Mouse (Mus musculus): ENCODE results near the gene Sap25.
"Not testable (repeated sequence)": the region's sequence is repeated elsewhere in the genome, so short reads cannot be mapped to it uniquely, and the experiment has no call there.

Sap25 gene

GRCm38 (mm10) chr5:137641054-137641453 lies at the start of gene Sap25:
Gene Sap25 (plus strand): TSS chr5:137641334.
- no peak for DNase-seq

GRCm38 (mm10) chr5:137595921-137596320 lies 45.2 kb upstream of the Sap25 start:
- DNase-seq, result no peak

GRCm38 (mm10) chr5:137596601-137597261 lies 44.4 kb upstream of the Sap25 start:
- DNase-seq, result no peak

- no peak for DNase-seq
These were observed 43.5 kb upstream of the Sap25 start for GRCm38 (mm10) chr5:137597625-137598024.

GRCm38 (mm10) chr5:137598100-137598826 lies 42.9 kb upstream of the Sap25 start:
- no peak for DNase-seq

- DNase-seq, result no peak
These were observed 41.5 kb upstream of the Sap25 start for GRCm38 (mm10) chr5:137599600-137599999.

GRCm38 (mm10) chr5:137600281-137600618 lies 40.9 kb upstream of the Sap25 start:
- no peak for DNase-seq

GRCm38 (mm10) chr5:137600619-137601364 lies 40.3 kb upstream of the Sap25 start, which contains the start of gene Mospd3:
Gene Mospd3 (minus strand): TSS chr5:137601058.
- DNase-seq, result peak; percentile 98

GRCm38 (mm10) chr5:137601365-137601729 lies 39.8 kb upstream of the Sap25 start:
- no peak for DNase-seq

GRCm38 (mm10) chr5:137607860-137608653 lies 33.1 kb upstream of the Sap25 start:
- no peak for DNase-seq

GRCm38 (mm10) chr5:137608654-137609190 lies 32.4 kb upstream of the Sap25 start:
- DNase-seq, result no peak

- no peak for DNase-seq
These were observed 31.8 kb upstream of the Sap25 start for GRCm38 (mm10) chr5:137609292-137609691.

- DNase-seq, result no peak
These were observed 31.1 kb upstream of the Sap25 start for GRCm38 (mm10) chr5:137610056-137610455.

- DNase-seq, result peak; percentile 85
These were observed 30.4 kb upstream of the Sap25 start for GRCm38 (mm10) chr5:137610548-137611244.

GRCm38 (mm10) chr5:137611245-137611602 lies 29.9 kb upstream of the Sap25 start:
- peak; percentile 46 for DNase-seq

GRCm38 (mm10) chr5:137613076-137613475 lies 28.1 kb upstream of the Sap25 start:
- DNase-seq, result no peak

GRCm38 (mm10) chr5:137613550-137613949 lies 27.6 kb upstream of the Sap25 start, which contains the start of gene Pcolce:
Gene Pcolce (minus strand): TSS chr5:137613784.
- no peak for DNase-seq

- DNase-seq, result not testable (repeated sequence)
These were observed 26.2 kb upstream of the Sap25 start for GRCm38 (mm10) chr5:137614921-137615320.

- no peak for DNase-seq
These were observed 25.8 kb upstream of the Sap25 start for GRCm38 (mm10) chr5:137615347-137615746.

GRCm38 (mm10) chr5:137623937-137624530 lies 17.1 kb upstream of the Sap25 start:
- no peak for DNase-seq

GRCm38 (mm10) chr5:137627991-137628390 lies 13.1 kb upstream of the Sap25 start:
- DNase-seq, result no peak

Data from kidney, adult 11 months (tissue).